Mouse (Mus musculus): ENCODE results near the gene Bmp8b. TPM values are rescaled to one million over a fixed set of nuclear protein-coding genes. Genes with fewer than 3 reads are reported as not detected.
A peak's percentile ranks its signal among the peaks of the same experiment; 100 is the strongest.

Bmp8b gene
- polyA plus RNA-seq (2015; fragmentation: Nextera tagmentation; extraction: Ambion mirVana): 1.2 and 1.3 TPM in 2 replicates

DNA sequence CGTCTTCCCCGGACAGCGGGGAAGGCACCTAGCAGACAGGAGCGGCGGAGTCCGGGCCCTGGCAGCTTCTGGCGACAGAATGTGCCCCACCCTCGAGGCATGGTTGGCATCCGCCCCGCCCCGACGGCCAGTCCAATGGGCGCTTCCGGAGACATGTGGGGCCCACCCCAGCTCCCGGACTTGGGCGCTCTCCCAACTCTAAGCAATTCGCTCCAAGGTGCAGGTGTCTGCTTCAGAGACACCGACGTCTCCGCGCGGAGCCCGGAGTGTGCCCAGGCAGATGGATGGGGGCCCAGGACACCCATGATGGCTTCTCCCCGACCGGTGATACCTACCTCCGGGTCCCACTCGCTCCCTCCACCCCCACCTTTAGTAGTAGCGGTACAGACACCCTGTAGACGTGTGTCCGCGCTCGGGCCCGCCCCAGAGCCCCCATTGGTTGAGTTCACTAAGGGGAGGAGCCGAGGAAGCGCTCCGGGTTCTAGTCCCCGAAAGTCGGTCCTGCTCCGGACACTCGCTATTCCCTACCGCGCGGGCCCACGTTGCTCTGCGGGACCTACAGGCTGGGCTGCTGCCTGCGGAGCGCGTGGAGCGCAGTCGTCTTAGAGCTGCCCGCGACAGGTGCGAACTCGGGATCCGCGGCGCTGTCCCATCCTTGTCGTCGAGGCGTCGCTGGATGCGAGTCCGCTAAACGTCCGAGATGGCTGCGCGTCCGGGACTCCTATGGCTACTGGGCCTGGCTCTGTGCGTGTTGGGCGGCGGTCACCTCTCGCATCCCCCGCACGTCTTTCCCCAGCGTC lies at the start of gene Bmp8b:
Bmp8b (plus strand) TSS at position 515 of the 800 bp plus-strand sequence.
- Histone ChIP-seq H3K4me1 (peaks cover 12% of the 10 kb centered on the region), H3K36me3 (no peaks in the 10 kb centered on the region), H3K4me3 (peak within 1 kb of the TSS; percentile 32), H3K27me3 (peaks cover 47% of the 10 kb centered on the region), H3K9ac (no peak within 1 kb of the TSS), H3K4me2 (peak within 1 kb of the TSS; percentile 55), H3K27ac (no peak within 1 kb of the TSS), H3K9me3 (no peaks in the 10 kb centered on the region)
- ATAC-seq (ENCODE audit: insufficient number of reproducible peaks, low FRiP score, low TSS enrichment, low read depth): peak; percentile 50
- 7% methylated on average over 75 of the region's 75 CpGs for WGBS

- no peak overlapping the region for H3K4me2 ChIP-seq
- peak overlapping the region; percentile 72 for H3K27ac ChIP-seq
- no peak for ATAC-seq (ENCODE audit: insufficient number of reproducible peaks, low FRiP score, low TSS enrichment, low read depth)
- no peaks in the 10 kb centered on the region for H3K4me1 ChIP-seq
- no peaks in the 10 kb centered on the region for H3K9me3 ChIP-seq
- no peak overlapping the region for H3K9ac ChIP-seq
- no peak overlapping the region for H3K4me3 ChIP-seq
- 76% methylated on average over 3 of the region's 3 CpGs for WGBS
- peaks cover 47% of the 10 kb centered on the region for H3K36me3 ChIP-seq
- no peaks in the 10 kb centered on the region for H3K27me3 ChIP-seq
Observed at GRCm38 (mm10) chr4:123056560-123057109, 48.3 kb upstream of the Bmp8b start.

- WGBS: 67% methylated on average over 1 of the region's 1 CpGs
- Histone ChIP-seq H3K9ac (no peak overlapping the region), H3K36me3 (peaks cover 33% of the 10 kb centered on the region), H3K4me2 (no peak overlapping the region), H3K4me1 (no peaks in the 10 kb centered on the region), H3K9me3 (no peaks in the 10 kb centered on the region), H3K27ac (no peak overlapping the region), H3K27me3 (no peaks in the 10 kb centered on the region), H3K4me3 (no peak overlapping the region)
- no peak for ATAC-seq (ENCODE audit: insufficient number of reproducible peaks, low FRiP score, low TSS enrichment, low read depth)
Observed at GRCm38 (mm10) chr4:123057957-123058356, 47.0 kb upstream of the Bmp8b start.

DNA sequence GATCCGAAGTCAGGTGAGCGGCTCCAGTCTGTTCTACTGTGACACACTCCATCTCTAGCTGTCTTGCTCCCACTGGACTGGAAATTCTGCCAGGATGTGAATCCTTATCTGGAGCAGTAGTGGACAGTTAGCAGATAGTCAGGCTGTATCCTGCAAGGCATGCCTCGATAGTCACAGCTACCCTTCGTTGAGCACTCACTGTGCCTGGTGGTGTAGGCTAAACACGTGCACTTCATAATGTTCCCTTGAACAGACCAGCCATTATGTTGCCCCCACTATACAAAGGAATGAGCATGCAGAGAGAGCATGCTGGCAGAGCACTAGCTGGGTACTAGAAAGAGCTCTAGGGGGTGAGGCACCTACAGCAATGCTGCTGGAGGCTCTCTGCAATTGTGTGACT lies 43.2 kb upstream of the Bmp8b start:
- Histone ChIP-seq H3K36me3 (no peaks in the 10 kb centered on the region; the same call in 1 of the 2 replicates), H3K9ac (no peak overlapping the region), H3K4me2 (no peak overlapping the region), H3K9me3 (no peaks in the 10 kb centered on the region), H3K4me3 (no peak overlapping the region), H3K27ac (no peak overlapping the region), H3K4me1 (no peaks in the 10 kb centered on the region), H3K27me3 (no peaks in the 10 kb centered on the region)
- ATAC-seq (ENCODE audit: insufficient number of reproducible peaks, low FRiP score, low TSS enrichment, low read depth): no peak
- WGBS: 81% methylated on average over 5 of the region's 5 CpGs

DNA sequence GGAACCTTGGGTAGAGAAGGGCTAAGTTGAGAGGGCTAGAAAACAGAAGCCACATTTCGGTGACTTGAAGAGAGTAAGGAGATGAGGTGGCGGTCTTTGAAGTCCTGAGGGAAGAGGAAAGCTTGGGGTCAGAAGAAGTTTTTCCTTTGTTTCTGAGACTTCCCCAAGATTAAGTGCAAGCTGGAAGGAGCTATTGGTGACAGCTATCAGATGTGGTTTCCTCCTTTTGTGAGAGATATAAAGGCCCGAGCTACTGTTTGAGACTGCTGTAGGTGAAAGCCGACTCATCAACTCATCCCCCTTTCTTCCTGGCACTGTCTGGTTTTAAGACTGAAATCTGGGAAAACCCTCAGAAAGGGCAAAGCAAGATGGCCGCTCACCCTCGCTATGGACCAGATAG lies 36.3 kb upstream of the Bmp8b start:
- H3K9me3 ChIP-seq: no peaks in the 10 kb centered on the region
- H3K9ac ChIP-seq: no peak overlapping the region
- no peaks in the 10 kb centered on the region for H3K27me3 ChIP-seq
- WGBS: 78% methylated on average over 6 of the region's 6 CpGs
- H3K36me3 ChIP-seq: no peaks in the 10 kb centered on the region
- 0 out of 2 replicates have a peak, but pooled peaks cover 5% of the 10 kb centered on the region for H3K4me1 ChIP-seq
- no peak overlapping the region for H3K27ac ChIP-seq
- H3K4me2 ChIP-seq: no peak overlapping the region
- ATAC-seq (ENCODE audit: insufficient number of reproducible peaks, low FRiP score, low TSS enrichment, low read depth): no peak
- H3K4me3 ChIP-seq: no peak overlapping the region

DNA sequence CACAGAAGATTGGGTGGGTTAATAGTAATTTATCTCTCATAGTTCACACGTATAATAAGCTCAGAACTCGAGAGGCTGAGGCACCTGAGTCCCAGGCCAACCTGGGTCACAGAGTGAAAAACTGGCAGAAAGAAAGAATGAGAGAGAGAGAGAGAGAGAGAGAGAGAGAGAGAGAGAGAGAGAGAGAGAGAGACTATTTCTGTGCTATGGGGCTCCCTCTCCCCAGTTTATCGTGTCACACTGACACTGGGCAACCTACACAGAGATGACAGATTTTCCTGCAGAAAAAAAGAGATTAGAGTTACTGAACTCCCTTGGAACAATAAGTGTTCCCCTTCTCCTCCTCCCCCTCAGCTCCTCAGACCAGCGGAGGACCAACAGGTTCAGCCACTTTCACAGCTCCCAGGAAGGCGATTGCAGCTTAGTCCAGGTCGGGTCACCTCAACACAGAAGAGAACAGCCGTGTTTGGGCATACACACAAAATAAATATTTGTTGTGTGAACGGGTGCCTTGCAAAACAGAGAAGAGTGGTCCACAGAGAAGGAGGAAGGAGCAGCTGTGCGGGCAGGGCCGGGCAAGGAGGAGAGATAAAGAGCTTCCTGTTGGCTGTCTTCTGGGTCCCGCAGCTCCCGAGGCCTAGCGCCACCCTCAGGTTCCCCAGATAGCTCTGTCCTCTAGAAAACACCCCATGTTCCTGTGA lies 33.5 kb upstream of the Bmp8b start:
- H3K4me1 ChIP-seq: 0 out of 2 replicates have a peak, but pooled peaks cover 5% of the 10 kb centered on the region
- peak overlapping the region; percentile 19; the same call in 1 of the 2 replicates for H3K4me2 ChIP-seq
- no peaks in the 10 kb centered on the region for H3K27me3 ChIP-seq
- H3K4me3 ChIP-seq: no peak overlapping the region
- H3K27ac ChIP-seq: no peak overlapping the region
- ATAC-seq (ENCODE audit: insufficient number of reproducible peaks, low FRiP score, low TSS enrichment, low read depth): no peak
- WGBS: 10% methylated on average over 13 of the region's 13 CpGs
- no peaks in the 10 kb centered on the region for H3K36me3 ChIP-seq
- no peaks in the 10 kb centered on the region for H3K9me3 ChIP-seq
- H3K9ac ChIP-seq: no peak overlapping the region

- Histone ChIP-seq H3K27me3 (no peaks in the 10 kb centered on the region), H3K9me3 (no peaks in the 10 kb centered on the region), H3K9ac (no peak overlapping the region), H3K4me1 (peaks cover 5% of the 10 kb centered on the region), H3K36me3 (no peaks in the 10 kb centered on the region), H3K4me3 (no peak overlapping the region), H3K4me2 (no peak overlapping the region), H3K27ac (no peak overlapping the region)
- no peak for ATAC-seq (ENCODE audit: insufficient number of reproducible peaks, low FRiP score, low TSS enrichment, low read depth)
- 59% methylated on average over 8 of the region's 8 CpGs for WGBS
Observed at GRCm38 (mm10) chr4:123076928-123077327, 28.0 kb upstream of the Bmp8b start.

GRCm38 (mm10) chr4:123078231-123078630 lies 26.7 kb upstream of the Bmp8b start:
- WGBS: 71% methylated on average over 4 of the region's 4 CpGs
- no peak for ATAC-seq (ENCODE audit: insufficient number of reproducible peaks, low FRiP score, low TSS enrichment, low read depth)
- peaks cover 5% of the 10 kb centered on the region for H3K4me1 ChIP-seq

DNA sequence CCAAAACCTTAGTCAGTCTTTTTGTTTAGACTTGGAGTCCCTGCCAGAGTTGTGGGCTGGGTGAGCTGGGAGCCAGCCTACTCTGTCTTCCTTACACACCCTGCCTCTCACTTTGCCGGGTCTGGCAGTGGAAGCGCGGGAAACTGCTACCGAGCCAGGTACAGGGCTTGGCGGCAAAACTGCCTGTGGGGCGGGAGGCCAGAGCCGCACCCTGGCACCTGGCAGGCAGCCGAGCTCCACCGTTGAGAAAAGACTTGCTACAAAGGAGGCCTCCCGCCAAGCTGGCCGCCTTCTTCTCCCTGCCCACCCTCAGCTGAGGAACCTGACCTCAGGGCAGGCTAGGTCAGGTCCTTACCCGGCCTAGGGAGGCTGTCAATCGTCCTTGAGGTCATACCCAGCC lies 24.2 kb upstream of the Bmp8b start:
- H3K27ac ChIP-seq: no peak overlapping the region
- ATAC-seq (ENCODE audit: insufficient number of reproducible peaks, low FRiP score, low TSS enrichment, low read depth): 0 out of 2 replicates have a peak, but pooled peaks have one; percentile 8
- peaks cover 5% of the 10 kb centered on the region for H3K4me1 ChIP-seq
- WGBS: 22% methylated on average over 13 of the region's 13 CpGs
- no peak overlapping the region for H3K9ac ChIP-seq
- no peak overlapping the region for H3K4me2 ChIP-seq
- H3K4me3 ChIP-seq: no peak overlapping the region
- H3K27me3 ChIP-seq: no peaks in the 10 kb centered on the region
- H3K9me3 ChIP-seq: no peaks in the 10 kb centered on the region
- H3K36me3 ChIP-seq: no peaks in the 10 kb centered on the region

More at GRCm38 (mm10) chr4:123078231-123078630, 26.7 kb upstream of the Bmp8b start:
- Histone ChIP-seq H3K4me2 (no peak overlapping the region), H3K27ac (no peak overlapping the region), H3K36me3 (no peaks in the 10 kb centered on the region), H3K9ac (no peak overlapping the region), H3K4me3 (no peak overlapping the region), H3K27me3 (no peaks in the 10 kb centered on the region), H3K9me3 (no peaks in the 10 kb centered on the region)

- H3K4me2 ChIP-seq: no peak overlapping the region
- ATAC-seq (ENCODE audit: insufficient number of reproducible peaks, low FRiP score, low TSS enrichment, low read depth): peak; percentile 25; the same call in 1 of the 2 replicates
- WGBS: 71% methylated on average over 20 of the region's 20 CpGs
- H3K4me3 ChIP-seq: no peak overlapping the region
- H3K9me3 ChIP-seq: no peaks in the 10 kb centered on the region
- no peak overlapping the region for H3K9ac ChIP-seq
- H3K27ac ChIP-seq: no peak overlapping the region
- H3K36me3 ChIP-seq: no peaks in the 10 kb centered on the region
- no peaks in the 10 kb centered on the region for H3K27me3 ChIP-seq
- H3K4me1 ChIP-seq: peaks cover 5% of the 10 kb centered on the region
Observed at GRCm38 (mm10) chr4:123082283-123083163, 22.4 kb upstream of the Bmp8b start.

- WGBS: 64% methylated on average over 13 of the region's 13 CpGs
- no peaks in the 10 kb centered on the region for H3K9me3 ChIP-seq
- H3K27ac ChIP-seq: no peak overlapping the region
- no peak for ATAC-seq (ENCODE audit: insufficient number of reproducible peaks, low FRiP score, low TSS enrichment, low read depth)
- H3K9ac ChIP-seq: no peak overlapping the region
- H3K4me2 ChIP-seq: no peak overlapping the region
- no peak overlapping the region for H3K4me3 ChIP-seq
- H3K36me3 ChIP-seq: no peaks in the 10 kb centered on the region
- H3K27me3 ChIP-seq: no peaks in the 10 kb centered on the region
- peaks cover 5% of the 10 kb centered on the region for H3K4me1 ChIP-seq
Observed at GRCm38 (mm10) chr4:123083323-123083902, 21.6 kb upstream of the Bmp8b start.

Measured in limb, embryonic 15.5 days (tissue).